Mouse (Mus musculus): ENCODE measurements around the gene Azgp1. TPM values are rescaled to one million over a fixed set of nuclear protein-coding genes. Genes with fewer than 3 reads are reported as not detected.
"Not testable (repeated sequence)": the region's sequence is repeated elsewhere in the genome, so short reads cannot be mapped to it uniquely, and the experiment has no call there.

Gene Azgp1
- total RNA-seq (2021) = under 1 TPM in 1 of 2 experiments, not detected in 1; 0.45 TPM
- long read RNA-seq, experiment 1 = 0 reads
- long read RNA-seq, experiment 2 = 0 reads

- no peak for DNase-seq
Measured at GRCm38 (mm10) chr5:137981300-137981699, at the start of gene Azgp1. TSS of gene Azgp1 (plus strand) at chr5:137981520.

GRCm38 (mm10) chr5:137933934-137934333 is 47.4 kb upstream of the Azgp1 start:
- not testable (repeated sequence) for DNase-seq

GRCm38 (mm10) chr5:137936486-137936885 is 44.8 kb upstream of the Azgp1 start:
- DNase-seq = no peak

GRCm38 (mm10) chr5:137937238-137937637 is 44.1 kb upstream of the Azgp1 start:
- DNase-seq = no peak

GRCm38 (mm10) chr5:137940948-137941347 is 40.4 kb upstream of the Azgp1 start:
- no peak for DNase-seq

- no peak for DNase-seq
Measured at GRCm38 (mm10) chr5:137943133-137943532, 38.2 kb upstream of the Azgp1 start.

- no peak for DNase-seq
Measured at GRCm38 (mm10) chr5:137947303-137947702, 34.0 kb upstream of the Azgp1 start.

- DNase-seq = peak; percentile 9
Measured at GRCm38 (mm10) chr5:137951218-137951617, 30.1 kb upstream of the Azgp1 start.

- no peak for DNase-seq
Measured at GRCm38 (mm10) chr5:137956404-137956803, 24.9 kb upstream of the Azgp1 start.

- DNase-seq = no peak
Measured at GRCm38 (mm10) chr5:137962945-137963344, 18.4 kb upstream of the Azgp1 start, which contains the start of gene Gjc3. TSS of gene Gjc3 (minus strand) at chr5:137963098.

- no peak for DNase-seq
Measured at GRCm38 (mm10) chr5:137966492-137966891, 14.8 kb upstream of the Azgp1 start.

- no peak for DNase-seq
Measured at GRCm38 (mm10) chr5:137973161-137973560, 8.2 kb upstream of the Azgp1 start.

GRCm38 (mm10) chr5:137973738-137974137 is 7.6 kb upstream of the Azgp1 start:
- DNase-seq = no peak

- DNase-seq = no peak
Measured at GRCm38 (mm10) chr5:137974724-137975123, 6.6 kb upstream of the Azgp1 start.

GRCm38 (mm10) chr5:137975434-137975833 is 5.9 kb upstream of the Azgp1 start:
- DNase-seq = no peak

- no peak for DNase-seq
Measured at GRCm38 (mm10) chr5:137977291-137977690, 4.0 kb upstream of the Azgp1 start.

GRCm38 (mm10) chr5:137979081-137979480 is 2.2 kb upstream of the Azgp1 start:
- no peak for DNase-seq

- no peak for DNase-seq
Measured at GRCm38 (mm10) chr5:137986351-137986750, 5.0 kb downstream of the Azgp1 start.

GRCm38 (mm10) chr5:138009437-138009836 is 28.1 kb downstream of the Azgp1 start:
- DNase-seq = no peak

- DNase-seq = no peak
Measured at GRCm38 (mm10) chr5:138012382-138012781, 31.1 kb downstream of the Azgp1 start.

- no peak for DNase-seq
Measured at GRCm38 (mm10) chr5:138016530-138016929, 35.2 kb downstream of the Azgp1 start.

GRCm38 (mm10) chr5:138016997-138017396 is 35.7 kb downstream of the Azgp1 start:
- no peak for DNase-seq

- not testable (repeated sequence) for DNase-seq
Measured at GRCm38 (mm10) chr5:138019577-138019976, 38.3 kb downstream of the Azgp1 start.

GRCm38 (mm10) chr5:138020961-138021479 is 39.7 kb downstream of the Azgp1 start, which contains the start of the genes Smok3a and Smok3b:
TSS of gene Smok3a (plus strand) at chr5:138021261.
TSS of gene Smok3b (plus strand) at chr5:138021429.
- not testable (repeated sequence) for DNase-seq
